Mouse (Mus musculus) midbrain, embryonic 11.5 days (tissue): ENCODE measurements around the gene Herc3. TPM values are rescaled to one million over a fixed set of nuclear protein-coding genes. Genes with fewer than 3 reads are reported as not detected.
"Not testable (repeated sequence)": the region's sequence is repeated elsewhere in the genome, so short reads cannot be mapped to it uniquely, and the experiment has no call there.

ENCODE experiments used
- ATAC-seq: fragments of 200-750 bp; cut with Nextera tagmentation; 2 replicates; pipeline ENCODE4 v1.8.0; 2017; ENCODE audit warnings: moderate TSS enrichment, moderate library complexity; ENCODE audit not compliant: low FRiP score
- DNase-seq: peaks from one replicate; pipeline ENCODE4 v3.0.0; 2015; ENCODE audit warnings: low spot score; ENCODE audit errors: missing footprints
- H3K27ac ChIP-seq: fragments of 300-500 bp; sonication (generic); 2 replicates; pipeline ENCODE4 v1.5.1; 2014; ENCODE audit warnings: low read depth, low read length
- H3K27me3 ChIP-seq: fragments of 300-500 bp; sonication (generic); 2 replicates; pipeline ENCODE4 v1.6.1; 2014; ENCODE audit warnings: mild to moderate bottlenecking, low read length, moderate library complexity, mixed read lengths; ENCODE audit not compliant: control insufficient read depth, insufficient read depth
- H3K36me3 ChIP-seq: fragments of 300-500 bp; sonication (generic); 2 replicates; pipeline ENCODE4 v1.6.1; 2014; ENCODE audit warnings: mild to moderate bottlenecking, low read length, moderate library complexity, mixed read lengths; ENCODE audit not compliant: control insufficient read depth, insufficient read depth
- H3K4me1 ChIP-seq: fragments of 300-500 bp; sonication (generic); 2 replicates; pipeline ENCODE4 v1.6.1; 2014; ENCODE audit warnings: low read length; ENCODE audit not compliant: control insufficient read depth, insufficient read depth
- H3K4me2 ChIP-seq: fragments of 300-500 bp; sonication (generic); 2 replicates; pipeline ENCODE4 v1.6.1; 2014; ENCODE audit warnings: mild to moderate bottlenecking, moderate library complexity
- H3K4me3 ChIP-seq: fragments of 300-500 bp; sonication (generic); 2 replicates; pipeline ENCODE4 v1.5.1; 2014; ENCODE audit warnings: low read depth, low read length
- H3K9ac ChIP-seq: fragments of 300-500 bp; sonication (generic); 2 replicates; pipeline ENCODE4 v1.6.1; 2014; ENCODE audit warnings: low read length
- H3K9me3 ChIP-seq: fragments of 300-500 bp; sonication (generic); 2 replicates; pipeline ENCODE4 v1.6.1; 2016; ENCODE audit warnings: low read length; ENCODE audit not compliant: control insufficient read depth
- WGBS: fragments of 180-500 bp; shearing (Covaris S2); extraction: QIAGEN DNeasy Blood & Tissue Kit; methylation state at CpG from one replicate; pipeline ENCODE4 v1.1.7; 2014; 5-methylcytosine and 5-hydroxymethylcytosine counted together
- polyA plus RNA-seq: library from polyadenylated mRNA; unstranded; fragments of >200 nt; fragmentation: Nextera tagmentation; extraction: Ambion mirVana; gene quantifications from 2 replicates; pipeline ENCODE4 v1.2.1, GENCODE M21; 2014

Herc3 gene
- polyA plus RNA-seq, 1 experiment from 2014 or later = 8.7 TPM

DNA sequence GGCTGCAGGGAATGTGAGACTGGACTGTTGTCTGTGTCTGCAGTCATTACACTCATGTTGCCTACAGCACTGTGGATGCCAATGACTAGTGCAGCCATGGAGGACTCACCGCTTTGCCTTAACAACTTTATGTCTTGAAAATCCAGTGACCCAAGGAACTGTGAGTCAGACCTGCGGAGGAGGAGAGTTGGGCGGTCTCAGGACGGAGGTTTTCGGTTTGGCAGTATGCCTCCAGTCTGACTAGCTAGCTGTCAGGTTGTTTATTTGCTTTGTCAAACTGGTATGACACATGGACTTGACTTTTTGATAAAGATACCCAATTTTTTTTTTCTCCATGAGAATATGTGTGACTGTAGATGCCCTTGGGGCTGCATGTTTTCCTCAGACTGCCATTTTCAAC lies 16.6 kb downstream of the Herc3 start:
- Histone ChIP-seq H3K36me3 (no peaks in the 10 kb centered on the region), H3K4me2 (no peak overlapping the region), H3K4me3 (no peak overlapping the region), H3K9ac (no peak overlapping the region), H3K9me3 (no peaks in the 10 kb centered on the region), H3K27ac (no peak overlapping the region), H3K27me3 (no peaks in the 10 kb centered on the region), H3K4me1 (no peaks in the 10 kb centered on the region)
- 95% methylated on average over 5 of the region's 5 CpGs for WGBS
- DNase-seq (peak; percentile 72), ATAC-seq (no peak)

- Histone ChIP-seq H3K4me3 (no peak overlapping the region), H3K27me3 (no peaks in the 10 kb centered on the region), H3K27ac (no peak overlapping the region), H3K9ac (no peak overlapping the region), H3K4me2 (no peak overlapping the region), H3K9me3 (no peaks in the 10 kb centered on the region), H3K36me3 (no peaks in the 10 kb centered on the region), H3K4me1 (no peaks in the 10 kb centered on the region)
- WGBS = 52% methylated on average over 5 of the region's 5 CpGs
- ATAC-seq = no peak
- DNase-seq = peak; percentile 65
These were observed 18.1 kb downstream of the Herc3 start for GRCm38 (mm10) chr6:58849356-58849755.

DNA sequence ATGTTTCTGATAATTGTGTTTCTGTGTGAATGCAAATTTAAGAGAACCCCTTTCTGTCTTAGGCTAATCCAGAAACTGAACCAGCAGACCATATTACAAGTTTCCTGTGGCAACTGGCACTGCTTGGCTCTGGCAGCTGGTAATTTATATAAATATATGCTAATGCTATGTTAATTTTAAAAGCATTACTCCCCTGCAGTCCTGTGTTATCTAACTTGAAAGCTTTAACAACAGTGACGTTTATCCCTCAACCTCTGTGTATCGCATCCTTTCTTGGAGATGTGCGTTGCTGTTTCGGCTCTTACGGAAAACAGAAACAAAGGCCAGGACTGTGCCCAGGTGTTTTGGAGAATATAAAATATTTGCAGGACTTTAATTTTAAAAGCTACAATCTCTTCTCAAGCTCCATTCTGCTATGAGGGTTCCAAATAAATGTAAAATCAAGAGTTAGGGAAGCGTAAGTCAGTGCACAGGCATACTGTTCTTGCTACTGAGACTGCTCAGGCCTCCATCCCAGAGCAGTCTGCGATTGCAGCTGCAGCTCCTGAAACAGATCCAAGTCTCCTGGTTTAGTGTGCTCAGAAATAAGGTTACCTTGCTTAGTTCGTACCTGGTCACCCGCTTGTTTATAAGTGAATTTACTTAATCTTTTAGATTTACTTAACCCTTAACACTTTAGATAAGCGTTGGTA lies 24.6 kb downstream of the Herc3 start:
- Histone ChIP-seq H3K9ac (no peak overlapping the region), H3K27me3 (no peaks in the 10 kb centered on the region), H3K27ac (no peak overlapping the region), H3K9me3 (no peaks in the 10 kb centered on the region), H3K4me1 (no peaks in the 10 kb centered on the region), H3K4me2 (no peak overlapping the region), H3K4me3 (no peak overlapping the region), H3K36me3 (no peaks in the 10 kb centered on the region)
- 85% methylated on average over 10 of the region's 10 CpGs for WGBS
- DNase-seq = peak; percentile 71
- no peak for ATAC-seq

- no peak overlapping the region for H3K4me3 ChIP-seq
- 78% methylated on average over 2 of the region's 2 CpGs for WGBS
- H3K27me3 ChIP-seq = no peaks in the 10 kb centered on the region
- H3K4me2 ChIP-seq = no peak overlapping the region
- DNase-seq (peak; percentile 28), ATAC-seq (no peak)
- no peaks in the 10 kb centered on the region for H3K4me1 ChIP-seq
- no peak overlapping the region for H3K9ac ChIP-seq
- no peak overlapping the region for H3K27ac ChIP-seq
- no peaks in the 10 kb centered on the region for H3K9me3 ChIP-seq
- H3K36me3 ChIP-seq = no peaks in the 10 kb centered on the region
These were observed 25.2 kb downstream of the Herc3 start for GRCm38 (mm10) chr6:58856494-58856893.

- Histone ChIP-seq H3K4me2 (no peak overlapping the region), H3K27ac (no peak overlapping the region), H3K4me1 (no peaks in the 10 kb centered on the region), H3K4me3 (no peak overlapping the region), H3K36me3 (no peaks in the 10 kb centered on the region), H3K9me3 (no peaks in the 10 kb centered on the region), H3K27me3 (no peaks in the 10 kb centered on the region), H3K9ac (no peak overlapping the region)
- WGBS = 82% methylated on average over 4 of the region's 4 CpGs
- DNase-seq (no peak), ATAC-seq (no peak)
These were observed 28.3 kb downstream of the Herc3 start for GRCm38 (mm10) chr6:58859517-58859916.

- no peak overlapping the region for H3K27ac ChIP-seq
- H3K27me3 ChIP-seq = no peaks in the 10 kb centered on the region
- H3K9me3 ChIP-seq = no peaks in the 10 kb centered on the region
- DNase-seq = no peak
- ATAC-seq = no peak
- no peak overlapping the region for H3K4me3 ChIP-seq
- no peaks in the 10 kb centered on the region for H3K4me1 ChIP-seq
- no peak overlapping the region for H3K4me2 ChIP-seq
- no peak overlapping the region for H3K9ac ChIP-seq
- H3K36me3 ChIP-seq = no peaks in the 10 kb centered on the region
- whole genome bisulfite sequencing = 89% methylated on average over 9 of the region's 9 CpGs
These were observed 31.3 kb downstream of the Herc3 start for GRCm38 (mm10) chr6:58862446-58862993.

DNA sequence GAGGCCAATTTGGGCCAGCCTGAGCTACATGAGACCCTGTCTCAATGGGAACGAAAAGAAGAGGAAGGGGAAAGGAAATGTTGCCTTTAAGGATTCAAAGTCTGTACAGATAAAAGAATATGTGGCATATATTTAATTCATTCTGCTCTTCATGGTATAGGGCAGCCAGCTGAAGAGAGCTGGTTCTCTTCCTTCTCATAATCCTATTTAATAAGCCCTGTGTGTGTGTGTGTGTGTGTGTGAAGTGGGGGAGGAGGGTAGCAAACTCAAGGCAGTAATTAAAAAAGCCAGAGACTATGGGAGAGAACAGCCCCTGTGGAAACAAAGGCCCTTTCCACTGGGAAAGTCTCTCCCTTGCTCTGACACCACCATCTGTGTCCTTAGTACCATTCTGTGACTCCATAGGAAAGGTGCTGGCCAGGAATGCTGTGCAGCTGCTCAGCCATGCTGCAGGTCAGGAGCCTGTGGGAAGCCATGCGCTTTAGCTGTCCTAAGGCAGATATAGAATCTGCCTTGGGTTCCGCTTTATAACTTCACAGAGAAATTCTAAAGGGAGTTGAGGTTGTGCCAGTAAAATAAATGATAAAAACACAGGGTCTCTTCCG lies 32.5 kb downstream of the Herc3 start:
- H3K4me2 ChIP-seq = no peak overlapping the region
- H3K36me3 ChIP-seq = no peaks in the 10 kb centered on the region
- no peak overlapping the region for H3K27ac ChIP-seq
- H3K9me3 ChIP-seq = no peaks in the 10 kb centered on the region
- no peak overlapping the region for H3K9ac ChIP-seq
- no peaks in the 10 kb centered on the region for H3K4me1 ChIP-seq
- no peak overlapping the region for H3K4me3 ChIP-seq
- H3K27me3 ChIP-seq = no peaks in the 10 kb centered on the region
- ATAC-seq (peak; percentile 46; the same call in 1 of the 2 replicates), DNase-seq (no peak)
- 91% methylated on average over 4 of the region's 4 CpGs for WGBS

DNA sequence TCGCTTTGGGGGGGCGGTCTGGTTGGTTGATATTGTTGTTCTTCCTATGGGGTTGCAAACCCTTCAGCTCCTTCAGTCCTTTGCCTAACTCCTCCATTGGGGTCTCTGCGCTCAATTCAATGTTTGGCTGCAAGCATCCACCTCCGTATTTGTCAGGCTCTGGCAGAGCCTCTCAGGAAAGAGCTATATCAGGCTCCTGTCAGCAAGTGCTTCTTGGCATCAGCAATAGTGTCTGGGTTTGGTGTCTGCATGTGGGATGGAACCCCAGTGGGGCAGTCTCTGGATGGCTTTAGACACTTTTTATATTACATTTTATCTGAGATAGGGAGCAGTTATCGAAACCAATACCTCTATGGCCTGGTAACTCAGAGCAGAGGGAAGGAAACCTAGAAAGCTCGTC lies 36.6 kb downstream of the Herc3 start:
- not testable (repeated sequence) for H3K4me3 ChIP-seq, H3K9me3 ChIP-seq, H3K4me1 ChIP-seq, DNase-seq, ATAC-seq, H3K9ac ChIP-seq, H3K27ac ChIP-seq, H3K27me3 ChIP-seq, H3K4me2 ChIP-seq, H3K36me3 ChIP-seq
- 88% methylated on average over 6 of the region's 6 CpGs for WGBS

DNA sequence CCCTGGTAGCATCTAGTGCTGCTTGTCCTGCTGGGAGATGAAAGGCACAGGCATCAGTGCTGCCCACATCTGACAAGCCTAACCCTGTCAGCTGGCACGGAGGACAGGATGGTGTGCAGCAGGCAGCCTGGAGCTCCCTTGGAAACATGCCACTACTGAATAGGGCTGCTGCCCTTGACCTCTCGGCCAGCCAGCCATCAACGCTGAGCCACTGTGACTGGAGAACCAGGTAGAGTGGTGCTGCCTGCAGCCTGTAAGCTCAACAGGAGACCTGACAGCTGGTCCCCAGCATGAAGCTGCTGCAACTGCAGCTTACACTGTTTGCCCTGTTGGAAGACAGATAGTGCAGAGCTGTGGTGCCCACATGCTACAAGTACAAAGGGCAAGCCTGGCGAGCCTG lies 48.3 kb downstream of the Herc3 start:
- no peaks in the 10 kb centered on the region for H3K27me3 ChIP-seq
- WGBS = 70% methylated on average over 4 of the region's 4 CpGs
- ATAC-seq = 0 out of 2 replicates have a peak, but pooled peaks have one; percentile 27

More for the DNA sequence above, 48.3 kb downstream of the Herc3 start:
- no peak overlapping the region for H3K4me3 ChIP-seq
- DNase-seq = no peak
- no peak overlapping the region for H3K4me2 ChIP-seq
- H3K27ac ChIP-seq = no peak overlapping the region
- H3K9ac ChIP-seq = no peak overlapping the region
- no peaks in the 10 kb centered on the region for H3K4me1 ChIP-seq
- no peaks in the 10 kb centered on the region for H3K36me3 ChIP-seq
- H3K9me3 ChIP-seq = no peaks in the 10 kb centered on the region
